Mouse (Mus musculus) cerebellum, adult 2 months (tissue): ENCODE data around the gene Zfp747.

Experiments used
- CTCF ChIP-seq: fragments of 200-500 bp; IDR thresholded peaks from 2 replicates; pipeline ENCODE4 v1.5.1; 2011; ENCODE audit warnings: low read depth, mild to moderate bottlenecking, control low read depth, low read length, moderate library complexity, borderline replicate concordance; ENCODE audit not compliant: insufficient read depth
- POLR2A ChIP-seq: fragments of 200-500 bp; IDR thresholded peaks from 2 replicates; pipeline ENCODE4 v1.6.1; 2011; ENCODE audit warnings: low read length, control low read depth, borderline replicate concordance; ENCODE audit not compliant: insufficient read depth

GRCm38 (mm10) chr7:127342332-127342731, 33.5 kb downstream of the Zfp747 start:
- TF ChIP-seq POLR2A, result no peak
- peak; percentile 39; the same call in 1 of the 2 replicates for TF ChIP-seq CTCF
